Mouse (Mus musculus): ENCODE results near the gene Catsperz. TPM values are rescaled to one million over a fixed set of nuclear protein-coding genes. Genes with fewer than 3 reads are reported as not detected.

The Catsperz gene
- polyA plus RNA-seq, 1 experiment from 2014 or later: 3.9 TPM

DNA sequence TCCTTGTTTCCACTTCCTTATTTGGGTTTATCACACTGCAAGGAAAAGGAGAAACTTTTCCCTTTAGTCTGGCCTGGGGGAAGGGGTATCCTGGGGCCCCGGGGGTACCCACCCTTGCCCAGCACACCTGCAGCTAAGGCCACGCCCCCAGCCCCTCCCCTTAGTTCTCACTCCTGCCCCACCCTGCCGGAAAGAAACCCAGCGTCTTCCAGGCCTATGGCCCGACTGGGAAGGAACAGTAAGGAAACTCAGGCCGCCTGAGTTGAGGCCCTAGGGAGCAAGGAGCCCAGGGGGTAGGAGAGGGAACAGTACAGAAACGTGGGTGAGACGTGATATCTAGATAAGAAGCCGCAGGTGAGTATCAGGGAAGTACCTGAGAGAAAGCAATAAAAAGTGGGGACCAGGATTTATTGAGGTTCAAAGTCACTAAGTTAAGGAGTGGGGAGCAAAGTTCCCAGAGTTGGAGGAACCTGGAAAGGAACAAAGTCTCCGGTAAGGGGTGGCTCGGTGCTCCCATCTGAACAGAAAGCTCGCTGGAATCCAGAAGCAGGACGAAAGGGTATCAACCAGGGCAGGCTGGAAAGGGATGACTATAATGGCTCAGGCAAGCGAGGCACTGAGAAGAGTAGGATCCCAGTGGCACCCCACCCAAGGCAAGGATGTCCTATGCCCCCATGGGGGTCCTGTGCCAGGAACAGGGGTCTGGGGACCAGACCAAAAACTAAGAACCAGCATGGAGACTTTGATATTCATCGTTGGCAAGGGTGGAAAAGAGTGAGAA, 43.5 kb upstream of the Catsperz start:
- Histone ChIP-seq H3K4me3 (ENCODE audit: low read length) (peak overlapping the region; percentile 61), H3K36me3 (ENCODE audit: control insufficient read depth, insufficient read depth) (peaks cover 14% of the 10 kb centered on the region), H3K27ac (ENCODE audit: low read length) (no peak overlapping the region), H3K27me3 (ENCODE audit: control insufficient read depth, insufficient read depth, low read length) (no peaks in the 10 kb centered on the region), H3K9ac (ENCODE audit: low read length) (peak overlapping the region; percentile 76), H3K4me1 (ENCODE audit: control insufficient read depth, insufficient read depth, low read length) (peaks cover 29% of the 10 kb centered on the region), H3K4me2 (ENCODE audit: low read depth, low read length) (peak overlapping the region; percentile 63), H3K9me3 (replicated peaks; ENCODE audit: control insufficient read depth, low read length) (no peaks in the 10 kb centered on the region)
- ATAC-seq (replicated peaks; ENCODE audit: extremely low read depth, insufficient read depth, low FRiP score): no peak
- WGBS: 16% methylated on average over 15 of the region's 15 CpGs

DNA sequence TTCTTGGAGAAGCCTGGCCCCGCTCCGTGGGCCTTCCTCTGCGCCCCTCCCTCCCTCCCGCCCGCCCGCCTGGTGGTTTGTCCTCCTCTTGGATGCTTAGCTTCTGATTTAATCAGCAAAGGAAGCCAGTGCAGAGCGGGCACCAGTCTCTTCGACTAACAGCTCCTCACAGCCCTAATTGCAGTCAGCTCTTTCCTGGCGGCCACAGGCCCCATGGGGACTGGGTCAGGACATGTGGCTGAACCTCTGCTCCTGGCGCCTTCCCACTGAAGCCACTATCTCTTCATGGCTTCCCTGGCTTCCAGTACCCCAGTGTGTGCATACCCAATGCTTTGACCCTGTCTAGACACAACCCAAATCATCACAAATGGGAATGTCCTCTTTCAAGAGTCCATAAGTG, 31.3 kb upstream of the Catsperz start:
- Histone ChIP-seq H3K9me3 (replicated peaks; ENCODE audit: control insufficient read depth, low read length) (no peaks in the 10 kb centered on the region), H3K27me3 (ENCODE audit: control insufficient read depth, insufficient read depth, low read length) (no peaks in the 10 kb centered on the region), H3K27ac (ENCODE audit: low read length) (no peak overlapping the region), H3K9ac (ENCODE audit: low read length) (no peak overlapping the region), H3K36me3 (ENCODE audit: control insufficient read depth, insufficient read depth) (peaks cover 30% of the 10 kb centered on the region), H3K4me1 (ENCODE audit: control insufficient read depth, insufficient read depth, low read length) (peaks cover 36% of the 10 kb centered on the region), H3K4me2 (ENCODE audit: low read depth, low read length) (no peak overlapping the region), H3K4me3 (ENCODE audit: low read length) (no peak overlapping the region)
- ATAC-seq (replicated peaks; ENCODE audit: extremely low read depth, insufficient read depth, low FRiP score): no peak
- 80% methylated on average over 10 of the region's 10 CpGs for WGBS

DNA sequence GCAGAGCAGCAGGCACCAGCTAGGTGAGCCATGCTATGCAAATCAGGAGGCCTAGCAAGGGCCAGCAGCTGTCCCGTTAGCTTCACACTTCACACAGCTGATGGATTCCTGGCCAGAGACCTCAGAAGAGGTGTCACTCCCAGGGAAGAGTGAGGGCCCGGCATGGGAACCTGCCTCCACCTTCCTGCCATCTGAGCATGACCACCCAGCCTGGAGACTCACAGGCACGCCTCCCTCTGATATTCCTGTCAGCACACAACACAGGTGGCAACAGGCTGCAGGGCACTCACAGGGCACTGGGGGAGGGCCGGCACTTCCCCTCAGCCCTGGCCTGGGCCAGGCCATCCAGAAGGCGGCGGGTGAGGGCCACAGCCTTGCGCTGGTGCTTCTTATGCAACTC, 30.2 kb upstream of the Catsperz start:
- H3K27ac ChIP-seq (ENCODE audit: low read length): peak overlapping the region; percentile 36; the same call in 1 of the 2 replicates
- H3K27me3 ChIP-seq (ENCODE audit: control insufficient read depth, insufficient read depth, low read length): no peaks in the 10 kb centered on the region
- peaks cover 30% of the 10 kb centered on the region for H3K36me3 ChIP-seq (ENCODE audit: control insufficient read depth, insufficient read depth)
- H3K9me3 ChIP-seq (replicated peaks; ENCODE audit: control insufficient read depth, low read length): no peaks in the 10 kb centered on the region
- H3K9ac ChIP-seq (ENCODE audit: low read length): peak overlapping the region; percentile 41; the same call in 1 of the 2 replicates
- ATAC-seq (replicated peaks; ENCODE audit: extremely low read depth, insufficient read depth, low FRiP score): peak; percentile 8; the same call in 1 of the 2 replicates
- H3K4me1 ChIP-seq (ENCODE audit: control insufficient read depth, insufficient read depth, low read length): peaks cover 37% of the 10 kb centered on the region
- H3K4me3 ChIP-seq (ENCODE audit: low read length): no peak overlapping the region
- WGBS: 52% methylated on average over 7 of the region's 7 CpGs
- H3K4me2 ChIP-seq (ENCODE audit: low read depth, low read length): no peak overlapping the region

DNA sequence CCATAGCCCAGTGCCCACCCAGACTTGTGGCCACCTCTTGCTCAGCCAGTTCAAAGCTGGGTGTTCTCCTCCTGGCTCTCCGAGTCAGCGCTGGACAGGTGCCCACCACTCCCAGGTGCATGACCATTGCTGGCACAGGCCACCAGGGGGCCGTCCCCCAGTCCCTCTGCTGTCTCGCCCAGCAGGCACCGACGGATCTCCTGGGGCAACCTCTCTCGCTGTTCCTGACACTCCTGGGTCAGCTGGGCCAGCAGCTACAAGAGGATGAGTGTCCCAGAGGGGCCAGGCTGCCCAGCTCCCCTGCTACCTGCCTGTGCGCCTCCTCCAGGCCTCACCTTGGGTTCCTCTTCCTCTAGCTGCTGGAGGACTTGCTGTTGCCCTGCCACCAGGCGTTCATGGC, 28.9 kb upstream of the Catsperz start:
- Histone ChIP-seq H3K4me2 (ENCODE audit: low read depth, low read length) (no peak overlapping the region), H3K27ac (ENCODE audit: low read length) (no peak overlapping the region), H3K36me3 (ENCODE audit: control insufficient read depth, insufficient read depth) (peaks cover 17% of the 10 kb centered on the region), H3K4me1 (ENCODE audit: control insufficient read depth, insufficient read depth, low read length) (peaks cover 43% of the 10 kb centered on the region), H3K9ac (ENCODE audit: low read length) (no peak overlapping the region), H3K9me3 (replicated peaks; ENCODE audit: control insufficient read depth, low read length) (no peaks in the 10 kb centered on the region), H3K4me3 (ENCODE audit: low read length) (no peak overlapping the region), H3K27me3 (ENCODE audit: control insufficient read depth, insufficient read depth, low read length) (no peaks in the 10 kb centered on the region)
- ATAC-seq (replicated peaks; ENCODE audit: extremely low read depth, insufficient read depth, low FRiP score): no peak
- WGBS: 51% methylated on average over 9 of the region's 9 CpGs

DNA sequence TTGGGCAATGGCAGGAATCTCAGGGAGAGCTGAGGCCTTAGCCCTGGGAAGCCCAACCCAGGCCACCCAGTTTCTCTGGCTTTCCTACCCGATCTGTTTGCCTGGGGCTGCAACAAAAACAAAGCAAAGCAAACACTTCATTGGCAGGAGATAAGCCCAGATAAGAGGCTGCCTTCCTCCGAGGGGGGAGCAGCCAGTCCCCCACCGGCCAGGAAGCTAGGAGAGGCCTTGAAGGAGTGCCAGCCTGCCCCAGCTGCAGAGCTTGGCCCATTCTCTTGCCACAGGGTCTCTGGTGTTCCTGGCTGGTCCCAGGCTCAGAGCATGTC, 27.5 kb upstream of the Catsperz start:
- peaks cover 10% of the 10 kb centered on the region for H3K36me3 ChIP-seq (ENCODE audit: control insufficient read depth, insufficient read depth)
- peak overlapping the region; percentile 100 for H3K27ac ChIP-seq (ENCODE audit: low read length)
- ATAC-seq (replicated peaks; ENCODE audit: extremely low read depth, insufficient read depth, low FRiP score): no peak
- no peaks in the 10 kb centered on the region for H3K27me3 ChIP-seq (ENCODE audit: control insufficient read depth, insufficient read depth, low read length)
- H3K9me3 ChIP-seq (replicated peaks; ENCODE audit: control insufficient read depth, low read length): no peaks in the 10 kb centered on the region
- H3K9ac ChIP-seq (ENCODE audit: low read length): peak overlapping the region; percentile 89
- H3K4me1 ChIP-seq (ENCODE audit: control insufficient read depth, insufficient read depth, low read length): peaks cover 43% of the 10 kb centered on the region
- peak overlapping the region; percentile 86 for H3K4me3 ChIP-seq (ENCODE audit: low read length)
- WGBS: 5% methylated on average over 3 of the region's 3 CpGs
- peak overlapping the region; percentile 85 for H3K4me2 ChIP-seq (ENCODE audit: low read depth, low read length)

DNA sequence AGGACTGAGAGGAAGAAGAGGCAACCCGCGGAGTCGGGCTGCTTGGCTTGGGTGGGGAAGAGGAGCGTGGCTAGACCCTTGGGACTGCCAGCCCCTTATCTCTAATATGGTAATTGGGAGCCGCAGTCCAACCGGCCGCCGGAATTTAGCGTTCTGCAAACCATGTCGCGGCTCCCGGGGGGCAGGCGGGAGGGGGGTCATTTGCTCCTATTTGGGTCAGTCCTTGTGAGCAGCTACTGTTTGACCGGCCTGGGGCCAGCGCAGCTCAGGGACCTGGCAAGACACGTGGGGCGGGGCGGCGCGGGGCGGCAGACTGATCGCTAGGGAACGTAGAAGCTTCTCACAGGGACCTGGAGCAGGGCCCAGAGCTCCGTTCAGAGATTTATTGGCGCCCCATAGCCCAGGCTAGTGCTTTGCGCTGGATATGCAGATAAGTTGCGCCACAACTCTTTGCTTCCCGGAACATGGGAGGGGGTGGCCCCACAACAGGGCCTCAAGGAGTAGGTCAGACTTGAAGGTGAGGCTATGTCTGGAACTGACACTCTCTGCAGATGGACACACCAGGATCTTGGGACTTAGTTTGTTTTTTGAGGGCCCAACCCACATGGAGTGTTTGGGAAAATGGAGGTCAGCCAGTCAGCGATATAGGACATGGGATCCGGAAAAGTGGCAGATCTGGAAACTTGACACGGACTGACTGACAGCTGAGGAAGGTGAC, 27.0 kb upstream of the Catsperz start:
- Histone ChIP-seq H3K27me3 (ENCODE audit: control insufficient read depth, insufficient read depth, low read length) (no peaks in the 10 kb centered on the region), H3K36me3 (ENCODE audit: control insufficient read depth, insufficient read depth) (peaks cover 10% of the 10 kb centered on the region), H3K4me2 (ENCODE audit: low read depth, low read length) (peak overlapping the region; percentile 85), H3K4me3 (ENCODE audit: low read length) (peak overlapping the region; percentile 86), H3K9me3 (replicated peaks; ENCODE audit: control insufficient read depth, low read length) (no peaks in the 10 kb centered on the region), H3K27ac (ENCODE audit: low read length) (peak overlapping the region; percentile 100), H3K9ac (ENCODE audit: low read length) (peak overlapping the region; percentile 89), H3K4me1 (ENCODE audit: control insufficient read depth, insufficient read depth, low read length) (peaks cover 43% of the 10 kb centered on the region)
- whole genome bisulfite sequencing: 2% methylated on average over 31 of the region's 31 CpGs
- peak; percentile 56 for ATAC-seq (replicated peaks; ENCODE audit: extremely low read depth, insufficient read depth, low FRiP score)

DNA sequence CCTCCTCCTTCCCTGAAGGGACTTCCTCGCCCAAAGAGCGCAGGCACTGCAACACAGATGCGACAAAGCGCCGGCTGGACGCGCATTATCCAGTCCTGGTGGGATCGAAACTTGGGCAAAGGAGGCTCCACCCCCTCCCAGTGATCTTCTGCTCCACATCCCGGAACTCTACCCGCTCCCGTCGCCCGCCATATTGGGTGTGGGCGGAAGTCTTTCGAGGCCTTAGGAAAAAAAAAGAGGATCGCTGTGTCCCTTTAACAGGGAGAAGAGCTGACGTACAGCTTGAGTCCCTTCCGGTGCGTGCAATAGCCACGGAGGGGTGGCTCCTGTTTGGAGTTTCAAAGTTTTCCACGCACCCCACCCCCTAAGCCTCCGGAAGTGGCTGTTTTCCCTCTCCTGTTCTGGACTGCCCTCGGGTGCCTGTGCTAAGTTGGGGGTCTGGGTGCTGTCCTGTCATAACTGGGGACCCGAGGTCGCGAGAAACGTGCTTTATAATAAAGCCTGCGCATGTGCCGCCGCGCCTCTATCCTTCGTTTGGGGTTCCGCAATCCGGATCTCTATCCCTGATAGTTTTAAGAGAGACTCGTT, 26.3 kb upstream of the Catsperz start:
- ATAC-seq (replicated peaks; ENCODE audit: extremely low read depth, insufficient read depth, low FRiP score): peak; percentile 79
- Histone ChIP-seq H3K36me3 (ENCODE audit: control insufficient read depth, insufficient read depth) (peaks cover 9% of the 10 kb centered on the region; the same call in 1 of the 2 replicates), H3K9me3 (replicated peaks; ENCODE audit: control insufficient read depth, low read length) (no peaks in the 10 kb centered on the region), H3K27ac (ENCODE audit: low read length) (peak overlapping the region; percentile 100), H3K4me2 (ENCODE audit: low read depth, low read length) (peak overlapping the region; percentile 85), H3K4me1 (ENCODE audit: control insufficient read depth, insufficient read depth, low read length) (peaks cover 41% of the 10 kb centered on the region), H3K9ac (ENCODE audit: low read length) (peak overlapping the region; percentile 89), H3K4me3 (ENCODE audit: low read length) (peak overlapping the region; percentile 86), H3K27me3 (ENCODE audit: control insufficient read depth, insufficient read depth, low read length) (no peaks in the 10 kb centered on the region)
- under 1% methylated on average over 35 of the region's 35 CpGs for WGBS

DNA sequence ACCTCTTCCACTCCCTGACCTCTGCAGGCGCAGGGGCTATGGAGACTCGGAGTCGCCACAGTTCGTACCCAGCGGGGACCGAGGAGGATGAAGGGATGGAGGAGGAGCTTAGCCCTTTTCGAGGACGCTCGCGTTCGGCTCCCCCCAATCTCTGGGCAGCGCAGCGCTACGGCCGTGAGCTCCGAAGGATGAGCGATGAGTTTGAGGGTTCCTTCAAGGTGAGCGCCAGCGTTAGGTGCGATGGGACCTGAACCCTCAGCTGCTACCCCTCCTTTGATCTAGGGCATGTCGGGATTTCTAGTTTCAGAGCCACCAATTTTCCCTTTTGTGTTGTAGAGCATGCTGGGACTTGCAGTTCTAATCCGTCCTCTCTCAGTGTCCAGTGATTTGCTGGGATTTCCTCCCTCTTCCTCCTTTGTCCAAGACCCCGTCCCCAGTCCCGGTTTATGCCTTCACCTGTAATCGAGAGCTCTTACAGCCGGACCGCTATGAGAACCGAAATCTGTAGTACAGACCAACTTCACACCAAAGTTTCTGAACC, 25.5 kb upstream of the Catsperz start:
- peak overlapping the region; percentile 86 for H3K4me3 ChIP-seq (ENCODE audit: low read length)
- peaks cover 9% of the 10 kb centered on the region; the same call in 1 of the 2 replicates for H3K36me3 ChIP-seq (ENCODE audit: control insufficient read depth, insufficient read depth)
- peak; percentile 17; the same call in 1 of the 2 replicates for ATAC-seq (replicated peaks; ENCODE audit: extremely low read depth, insufficient read depth, low FRiP score)
- H3K9ac ChIP-seq (ENCODE audit: low read length): peak overlapping the region; percentile 89
- peak overlapping the region; percentile 100 for H3K27ac ChIP-seq (ENCODE audit: low read length)
- H3K27me3 ChIP-seq (ENCODE audit: control insufficient read depth, insufficient read depth, low read length): no peaks in the 10 kb centered on the region
- peaks cover 37% of the 10 kb centered on the region for H3K4me1 ChIP-seq (ENCODE audit: control insufficient read depth, insufficient read depth, low read length)
- under 1% methylated on average over 28 of the region's 28 CpGs for WGBS
- peak overlapping the region; percentile 85 for H3K4me2 ChIP-seq (ENCODE audit: low read depth, low read length)
- H3K9me3 ChIP-seq (replicated peaks; ENCODE audit: control insufficient read depth, low read length): no peaks in the 10 kb centered on the region
